Comparison of ENCODE assay signal across 10 mouse cellular contexts in genomic region chr19:47451476-47452113, GRCm38 (mm10). TPM values are rescaled to one million over a fixed set of nuclear protein-coding genes. Genes with fewer than 3 reads are reported as not detected.
DNase-seq lines count a peak whose midpoint lies in the region; ATAC-seq and TF ChIP-seq lines count a peak whose summit lies in the region.
"Had no signal": no experiment of that assay in that cellular context is flagged by ENCODE, and none has a peak within 500 bp of the region (broad histone marks: within the 10 kb centered on the region; RNA-seq: fewer than 3 reads in every experiment).

No protein-coding gene starts in this region.

- H3K4me2 ChIP-seq in myocyte (ENCODE audit: low read depth), result no peak overlapping the region
- no peak overlapping the region for H3K4me2 ChIP-seq in midbrain, embryonic 11.5 days
- H3K4me2 ChIP-seq: hindbrain, embryonic 14.5 days had no signal

- intact Hi-C loops in heart, adult 2 months (cut with DNase I), result no loop called here

- 0 out of 2 replicates have a peak, but pooled peaks have one; percentile 15 for TF ChIP-seq POLR2A in heart, adult 2 months (IDR thresholded peaks at IDR 0.05; ENCODE audit: insufficient read depth, low read depth, low read length)
- TF ChIP-seq POLR2A in spleen, adult 2 months (IDR thresholded peaks at IDR 0.05; ENCODE audit: low read depth, low read length), result no peak
- TF ChIP-seq POLR2A in myocyte (IDR thresholded peaks at IDR 0.05; ENCODE audit: insufficient read length, low read depth), result no peak

- no peak for TF ChIP-seq EP300 in heart, adult 2 months (IDR thresholded peaks at IDR 0.05; ENCODE audit: insufficient read depth, low read depth, low read length)

- no peaks in the 10 kb centered on the region for H3K79me2 ChIP-seq in heart, adult 2 months (replicated peaks; ENCODE audit: control insufficient read depth, insufficient read depth, low read length)
- peaks cover 66% of the 10 kb centered on the region for H3K79me2 ChIP-seq in myocyte (ENCODE audit: control insufficient read depth, insufficient read depth)

- H3K4me1 ChIP-seq in heart, adult 2 months (ENCODE audit: control insufficient read depth, insufficient read depth, low read length), result peaks cover 64% of the 10 kb centered on the region
- H3K4me1 ChIP-seq in spleen, adult 2 months (ENCODE audit: control insufficient read depth, insufficient read depth, insufficient read length), result peaks cover 79% of the 10 kb centered on the region
- H3K4me1 ChIP-seq in midbrain, embryonic 11.5 days (ENCODE audit: control insufficient read depth, insufficient read depth, low read length), result peaks cover 13% of the 10 kb centered on the region

- no peak overlapping the region for H3K4me3 ChIP-seq in heart, adult 2 months
- no peak overlapping the region for H3K4me3 ChIP-seq in spleen, adult 2 months (ENCODE audit: extremely low read depth, insufficient read depth, insufficient read length)
- no peak overlapping the region for H3K4me3 ChIP-seq in myocyte
- H3K4me3 ChIP-seq in midbrain, embryonic 11.5 days (ENCODE audit: low read depth, low read length), result no peak overlapping the region
- H3K4me3 ChIP-seq: erythroblast, embryonic 14.5 days had no signal

- WGBS in heart, adult 2 months, result 66% methylated on average over 10 of the region's 10 CpGs
- WGBS in spleen, adult 2 months, result 47% methylated on average over 10 of the region's 10 CpGs
- 75% methylated on average over 10 of the region's 10 CpGs for WGBS in midbrain, embryonic 11.5 days

- peak overlapping the region; percentile 96 for H3K27ac ChIP-seq in heart, adult 2 months
- H3K27ac ChIP-seq in spleen, adult 2 months (ENCODE audit: insufficient read depth, low read length), result peak overlapping the region; percentile 97
- no peak overlapping the region for H3K27ac ChIP-seq in midbrain, embryonic 11.5 days (ENCODE audit: low read depth, low read length)
- H3K27ac ChIP-seq: hindbrain, embryonic 14.5 days had no signal

- H3K9me3 ChIP-seq in midbrain, embryonic 11.5 days (ENCODE audit: control insufficient read depth, low read length), result no peaks in the 10 kb centered on the region

- no peaks in the 10 kb centered on the region for H3K27me3 ChIP-seq in heart, adult 2 months (ENCODE audit: control insufficient read depth, insufficient read depth, low read length)
- no peaks in the 10 kb centered on the region for H3K27me3 ChIP-seq in spleen, adult 2 months (ENCODE audit: control insufficient read depth, insufficient read depth, low read length)
- H3K27me3 ChIP-seq in myocyte (ENCODE audit: control insufficient read depth, insufficient read depth, insufficient read length), result no peaks in the 10 kb centered on the region
- H3K27me3 ChIP-seq in midbrain, embryonic 11.5 days (ENCODE audit: control insufficient read depth, insufficient read depth, low read length), result no peaks in the 10 kb centered on the region

- H3K36me3 ChIP-seq in heart, adult 2 months (ENCODE audit: control insufficient read depth, insufficient read depth, low read length), result peaks cover 22% of the 10 kb centered on the region
- H3K36me3 ChIP-seq in spleen, adult 2 months (ENCODE audit: control insufficient read depth, insufficient read depth, low read length), result no peaks in the 10 kb centered on the region
- H3K36me3 ChIP-seq in myocyte (ENCODE audit: control insufficient read depth, insufficient read depth), result no peaks in the 10 kb centered on the region
- no peaks in the 10 kb centered on the region for H3K36me3 ChIP-seq in midbrain, embryonic 11.5 days (ENCODE audit: control insufficient read depth, insufficient read depth, low read length)

- no peak for ATAC-seq in midbrain, embryonic 11.5 days (ENCODE audit: low FRiP score)

- no peak overlapping the region for H3K9ac ChIP-seq in heart, adult 2 months (ENCODE audit: low read depth, low read length)
- H3K9ac ChIP-seq in midbrain, embryonic 11.5 days (ENCODE audit: low read length), result no peak overlapping the region
- H3K9ac ChIP-seq: hindbrain, embryonic 14.5 days had no signal

- peak in 1 of 2 experiments; percentile 55 for DNase-seq in heart, adult 2 months
- no peak for DNase-seq in heart, postnatal 4 days
- DNase-seq in spleen, adult 2 months (ENCODE audit: low read depth in 1 of 2, low spot score in 2 of 2), result peak in 1 of 2 experiments; percentile 35
- no peak for DNase-seq in spleen, postnatal 10 days (ENCODE audit: low spot score in 2 of 2)
- peak; percentile 45 for DNase-seq in kidney, postnatal 10 days
- DNase-seq in midbrain, embryonic 11.5 days (ENCODE audit: low spot score, missing footprints), result no peak
- no peak for DNase-seq in cerebellum, adult 8-10 months

- no peak overlapping the region for H3ac ChIP-seq in myocyte (ENCODE audit: control insufficient read depth, insufficient read length)

- 0 out of 2 replicates have a peak, but pooled peaks have one; percentile 12 for TF ChIP-seq CTCF in heart, adult 2 months (IDR thresholded peaks at IDR 0.05)
- no peak for TF ChIP-seq CTCF in spleen, adult 2 months (IDR thresholded peaks at IDR 0.05; ENCODE audit: extremely low read depth, insufficient read depth, insufficient read length, insufficient replicate concordance)

TF ChIP-seq in myocyte, 11 proteins besides CTCF, POLR2A, EP300 and RAD21:
- TF ChIP-seq CEBPB (IDR thresholded peaks at IDR 0.05; ENCODE audit: insufficient read depth, poor library complexity, severe bottlenecking) (no peak), E2F4 (IDR thresholded peaks at IDR 0.05; ENCODE audit: insufficient read depth) (no peak), MYOG (IDR thresholded peaks at IDR 0.05; ENCODE audit: control insufficient read depth in 1 of 3, insufficient read depth in 1 of 3, insufficient read length in 2 of 3, low read depth in 2 of 3) (peak in 1 of 3 experiments; percentile 69), TCF12 (IDR thresholded peaks at IDR 0.05; ENCODE audit: insufficient read depth, poor library complexity, severe bottlenecking) (peak; percentile 6), SRF (IDR thresholded peaks at IDR 0.05; ENCODE audit: control insufficient read depth, insufficient read length, low read depth) (no peak), REST (IDR thresholded peaks at IDR 0.05; ENCODE audit: insufficient read depth, insufficient read length) (no peak), MYOD1 (IDR thresholded peaks at IDR 0.05; ENCODE audit: control insufficient read depth in 1 of 3, insufficient read length in 2 of 3, low read depth in 2 of 3) (peak in 2 of 3 experiments; percentile 62 to 77), MAX (IDR thresholded peaks at IDR 0.05; ENCODE audit: low read depth) (no peak), POLR2AphosphoS2 (IDR thresholded peaks at IDR 0.05; ENCODE audit: insufficient read length, low read depth) (peak; percentile 9), USF1 (IDR thresholded peaks at IDR 0.05; ENCODE audit: low read depth) (no peak), TCF3 (IDR thresholded peaks at IDR 0.05; ENCODE audit: insufficient read length, low read depth) (no peak)

RNA-seq across cellular contexts. Expression of gene Sh3pxd2a, which starts 12.6 kb away (rescaled TPM):
- 10 to 100 TPM; 52.3 to 53.2 TPM for total RNA-seq in heart, adult 2 months (2021)
- polyA plus RNA-seq in heart, adult 2 months (2012; rRNA removed), result 36.1 and 40.3 TPM in 2 replicates
- total RNA-seq in heart, postnatal 4 days (2021), result 10 to 100 TPM; 91.0 to 95.1 TPM
- 12.1 and 13.1 TPM in 2 replicates for polyA plus RNA-seq in spleen, adult 2 months (2012; rRNA removed)
- 59.5 TPM for polyA plus RNA-seq in myocyte (2012; fragmentation: generic; extraction: Trizol)
- 4.0 and 4.1 TPM in 2 replicates for polyA plus RNA-seq in midbrain, embryonic 11.5 days (2014; fragmentation: Nextera tagmentation; extraction: Ambion mirVana)
